Mouse (Mus musculus) liver, embryonic 14.5 days (tissue): ENCODE results near the gene Necab2. TPM values are rescaled to one million over a fixed set of nuclear protein-coding genes. Genes with fewer than 3 reads are reported as not detected.

Experiments
- ATAC-seq: fragments of 200-750 bp; cut with Nextera tagmentation; 2 replicates; pipeline ENCODE4 v1.8.0; 2017; ENCODE audit warnings: moderate number of reproducible peaks, mild to moderate bottlenecking, moderate library complexity; ENCODE audit not compliant: insufficient read depth
- DNase-seq, 3 experiments: peaks; one replicate each; pipeline ENCODE4 v3.0.0-alpha.2; 2012 to 2013; ENCODE audit warnings: low read depth in 3 of 3, low spot score in 3 of 3
- H3K27ac ChIP-seq: fragments of 300-500 bp; sonication (generic); 2 replicates; pipeline ENCODE4 v1.5.1; 2014; ENCODE audit warnings: moderate library complexity, mild to moderate bottlenecking, control low read depth, inconsistent platforms
- H3K27me3 ChIP-seq: fragments of 300-500 bp; sonication (generic); 2 replicates; pipeline ENCODE4 v1.6.1; 2014; ENCODE audit warnings: mild to moderate bottlenecking, low read length, moderate library complexity; ENCODE audit not compliant: control insufficient read depth, insufficient read depth
- H3K36me3 ChIP-seq: fragments of 300-500 bp; sonication (generic); replicated peaks from 2 replicates; pipeline ENCODE4 v1.6.1; 2014; ENCODE audit warnings: low read depth; ENCODE audit not compliant: control insufficient read depth, insufficient read depth
- H3K4me1 ChIP-seq, 2 experiments: fragments of 200-500 bp in 1 of 2; fragments of 300-500 bp in 1 of 2; sonication (generic) in 1 of 2; replicated peaks; 2 replicates each; pipeline ENCODE4 v1.6.1; 2012 to 2014; ENCODE audit warnings: antibody characterized with exemption in 1 of 2, inconsistent platforms in 1 of 2, low read length in 1 of 2; ENCODE audit not compliant: control insufficient read depth in 2 of 2, insufficient read depth in 2 of 2
- H3K4me2 ChIP-seq: fragments of 300-500 bp; sonication (generic); 2 replicates; pipeline ENCODE4 v1.6.1; 2014; ENCODE audit warnings: low read depth, mild to moderate bottlenecking, control low read depth, moderate library complexity
- H3K4me3 ChIP-seq, 2 experiments: fragments of 200-500 bp in 1 of 2; fragments of 300-500 bp in 1 of 2; sonication (generic) in 1 of 2; 2 replicates each; pipeline ENCODE4 v1.5.1; 2012 to 2014; ENCODE audit warnings: low read depth in 2 of 2, low read length in 2 of 2, mild to moderate bottlenecking in 2 of 2, control low read depth in 1 of 2, inconsistent platforms in 1 of 2, moderate library complexity in 1 of 2; ENCODE audit not compliant: insufficient read depth in 1 of 2
- H3K9ac ChIP-seq: fragments of 300-500 bp; sonication (generic); replicated peaks from 2 replicates; pipeline ENCODE4 v1.6.1; 2014; ENCODE audit warnings: mild to moderate bottlenecking, control low read depth, moderate library complexity
- H3K9me3 ChIP-seq: fragments of 300-500 bp; sonication (generic); 2 replicates; pipeline ENCODE4 v1.6.1; 2016; ENCODE audit warnings: low read length, mixed read lengths; ENCODE audit not compliant: control insufficient read depth
- CTCF ChIP-seq: IDR thresholded peaks from 2 replicates; pipeline ENCODE4 v1.5.1; 2016; ENCODE audit warnings: antibody characterized with exemption, low read depth, control low read depth
- EP300 ChIP-seq: IDR thresholded peaks from 2 replicates; pipeline ENCODE4 v1.6.1; 2016; ENCODE audit warnings: antibody characterized with exemption, low read depth
- WGBS: fragments of 180-500 bp; shearing (Covaris S2); extraction: QIAGEN DNeasy Blood & Tissue Kit; methylation state at CpG from one replicate; pipeline ENCODE4 v1.1.7; 2014; ENCODE audit not compliant: insufficient replicate concordance; 5-methylcytosine and 5-hydroxymethylcytosine counted together
- polyA plus RNA-seq, 2 experiments: library from polyadenylated mRNA; depleted of rRNA in 1 of 2; stranded (reverse) in 1 of 2; unstranded in 1 of 2; fragments of >200 nt; fragmentation: Nextera tagmentation in 1 of 2; extraction: Ambion mirVana in 1 of 2; gene quantifications; 2 replicates each; pipeline versions ENCODE4 v1.2.1 to v1.2.3; 2012 to 2014

Necab2 gene
- polyA plus RNA-seq, 2 experiments: 0.06 TPM; not detected in 1

GRCm38 (mm10) chr8:119403912-119404311 is 42.6 kb upstream of the Necab2 start:
- ATAC-seq: no peak
- Histone ChIP-seq H3K4me3 (no peak overlapping the region), H3K9me3 (no peaks in the 10 kb centered on the region), H3K27ac (no peak overlapping the region), H3K4me2 (no peak overlapping the region), H3K4me1 (no peaks in the 10 kb centered on the region), H3K9ac (no peak overlapping the region), H3K27me3 (no peaks in the 10 kb centered on the region), H3K36me3 (no peaks in the 10 kb centered on the region)
- no peak for TF ChIP-seq EP300
- no peak for TF ChIP-seq CTCF
- 59% methylated on average over 10 of the region's 10 CpGs for WGBS
- DNase-seq: no peak

GRCm38 (mm10) chr8:119404648-119405047 is 41.9 kb upstream of the Necab2 start:
- TF ChIP-seq CTCF (no peak), EP300 (no peak)
- H3K4me1 ChIP-seq: no peaks in the 10 kb centered on the region
- WGBS: 82% methylated on average over 5 of the region's 5 CpGs
- DNase-seq (no peak), ATAC-seq (no peak)
- no peaks in the 10 kb centered on the region for H3K9me3 ChIP-seq
- H3K27ac ChIP-seq: no peak overlapping the region
- H3K4me2 ChIP-seq: no peak overlapping the region
- H3K4me3 ChIP-seq: no peak overlapping the region
- H3K9ac ChIP-seq: no peak overlapping the region
- no peaks in the 10 kb centered on the region for H3K36me3 ChIP-seq
- no peaks in the 10 kb centered on the region for H3K27me3 ChIP-seq

- Histone ChIP-seq H3K27ac (no peak overlapping the region), H3K4me2 (no peak overlapping the region), H3K4me3 (no peak overlapping the region), H3K27me3 (no peaks in the 10 kb centered on the region), H3K9me3 (no peaks in the 10 kb centered on the region), H3K36me3 (no peaks in the 10 kb centered on the region), H3K9ac (no peak overlapping the region), H3K4me1 (no peaks in the 10 kb centered on the region)
- TF ChIP-seq CTCF (no peak), EP300 (no peak)
- no peak for ATAC-seq
- DNase-seq: no peak
- WGBS: 73% methylated on average over 8 of the region's 8 CpGs
Measured at GRCm38 (mm10) chr8:119408311-119408710, 38.2 kb upstream of the Necab2 start.

DNA sequence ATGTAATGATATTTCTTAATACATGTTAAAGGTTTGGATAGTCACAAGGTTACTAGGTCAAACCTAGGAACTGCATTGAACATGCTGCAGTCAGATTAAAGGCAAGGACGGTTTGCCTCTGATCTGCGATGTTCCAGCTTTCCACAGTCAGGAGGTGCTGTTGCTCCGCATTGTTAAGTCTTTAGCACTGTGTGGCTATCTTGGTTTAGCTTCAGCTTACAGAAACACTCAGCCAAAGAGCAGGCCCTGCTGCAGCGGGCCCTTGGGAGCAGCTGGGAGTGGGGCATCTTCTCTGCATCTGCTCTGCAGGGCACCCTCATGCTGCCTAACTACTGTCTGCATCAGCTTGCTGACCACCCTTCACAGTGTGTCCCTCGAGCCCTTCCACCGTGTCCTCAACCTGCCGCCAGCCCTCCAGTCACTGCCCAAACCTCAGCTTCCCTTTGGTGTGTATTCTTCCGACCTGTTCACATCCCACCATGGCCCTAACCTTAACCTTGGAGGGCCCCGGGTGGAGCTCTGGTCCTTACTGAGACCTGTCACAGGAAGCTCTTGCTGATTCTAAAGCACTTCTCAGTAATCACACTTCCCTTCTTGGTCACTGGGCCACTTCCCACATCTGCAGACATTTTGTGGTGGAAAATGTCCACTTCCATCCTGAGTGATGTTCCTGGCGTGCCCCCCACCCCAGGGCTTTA is 34.3 kb upstream of the Necab2 start:
- no peak overlapping the region for H3K9ac ChIP-seq
- no peak overlapping the region for H3K4me3 ChIP-seq
- H3K27ac ChIP-seq: no peak overlapping the region
- no peaks in the 10 kb centered on the region for H3K4me1 ChIP-seq
- 47% methylated on average over 10 of the region's 10 CpGs for WGBS
- no peaks in the 10 kb centered on the region for H3K9me3 ChIP-seq
- no peak overlapping the region; the same call in 1 of the 2 replicates for H3K4me2 ChIP-seq
- ATAC-seq (no peak), DNase-seq (no peak)
- no peaks in the 10 kb centered on the region for H3K27me3 ChIP-seq
- TF ChIP-seq CTCF: no peak; the same call in 1 of the 2 replicates
- no peak for TF ChIP-seq EP300
- H3K36me3 ChIP-seq: no peaks in the 10 kb centered on the region

GRCm38 (mm10) chr8:119412735-119413498 is 33.6 kb upstream of the Necab2 start:
- peak overlapping the region; percentile 48 for H3K4me2 ChIP-seq
- H3K9me3 ChIP-seq: no peaks in the 10 kb centered on the region
- peak; percentile 62 for ATAC-seq
- no peaks in the 10 kb centered on the region for H3K4me1 ChIP-seq
- no peaks in the 10 kb centered on the region for H3K27me3 ChIP-seq
- H3K4me3 ChIP-seq: 0 out of 4 replicates have a peak overlapping the region, but pooled peaks of 1 of the 2 experiments have one; percentile 14
- 9% methylated on average over 18 of the region's 18 CpGs for WGBS
- DNase-seq: peak in 1 of 3 experiments; percentile 53
- no peak overlapping the region for H3K27ac ChIP-seq
- H3K36me3 ChIP-seq: no peaks in the 10 kb centered on the region
- peak; percentile 97 for TF ChIP-seq CTCF
- TF ChIP-seq EP300: no peak
- H3K9ac ChIP-seq: no peak overlapping the region
